Mouse (Mus musculus) hindbrain, embryonic 13.5 days (tissue): ENCODE measurements around the gene Pltp. TPM values are rescaled to one million over a fixed set of nuclear protein-coding genes. Genes with fewer than 3 reads are reported as not detected.
"Not testable (repeated sequence)": the region's sequence is repeated elsewhere in the genome, so short reads cannot be mapped to it uniquely, and the experiment has no call there.

Experiments used
- ATAC-seq: fragments of 200-750 bp; cut with Nextera tagmentation; 2 replicates; pipeline ENCODE4 v1.8.0; 2017; ENCODE audit warnings: moderate TSS enrichment; ENCODE audit not compliant: low FRiP score
- H3K27ac ChIP-seq: fragments of 300-500 bp; sonication (generic); 2 replicates; pipeline ENCODE4 v1.5.1; 2015; ENCODE audit warnings: inconsistent platforms, mild to moderate bottlenecking, moderate library complexity
- H3K27me3 ChIP-seq: fragments of 300-500 bp; sonication (generic); 2 replicates; pipeline ENCODE4 v1.6.1; 2015; ENCODE audit warnings: mild to moderate bottlenecking, inconsistent platforms
- H3K36me3 ChIP-seq: fragments of 300-500 bp; sonication (generic); 2 replicates; pipeline ENCODE4 v1.6.1; 2015; ENCODE audit warnings: mild to moderate bottlenecking, inconsistent platforms
- H3K4me1 ChIP-seq: fragments of 300-500 bp; sonication (generic); replicated peaks from 2 replicates; pipeline ENCODE4 v1.6.1; 2015; ENCODE audit warnings: inconsistent platforms
- H3K4me2 ChIP-seq: fragments of 300-500 bp; sonication (generic); 2 replicates; pipeline ENCODE4 v1.6.1; 2015; ENCODE audit warnings: inconsistent platforms, mild to moderate bottlenecking, moderate library complexity
- H3K4me3 ChIP-seq: fragments of 300-500 bp; sonication (generic); 2 replicates; pipeline ENCODE4 v1.5.1; 2015; ENCODE audit warnings: mild to moderate bottlenecking, inconsistent platforms
- H3K9ac ChIP-seq: fragments of 300-500 bp; sonication (generic); 2 replicates; pipeline ENCODE4 v1.6.1; 2015; ENCODE audit warnings: mild to moderate bottlenecking, inconsistent platforms
- H3K9me3 ChIP-seq: fragments of 300-500 bp; sonication (generic); 2 replicates; pipeline ENCODE4 v1.6.1; 2016; ENCODE audit warnings: inconsistent platforms
- WGBS: fragments of 180-500 bp; shearing (Covaris S2); methylation state at CpG from one replicate; pipeline ENCODE4 v1.1.7; 2015; 5-methylcytosine and 5-hydroxymethylcytosine counted together
- polyA plus RNA-seq: library from polyadenylated mRNA; unstranded; fragments of >200 nt; fragmentation: Nextera tagmentation; extraction: Ambion mirVana; gene quantifications from 2 replicates; pipeline ENCODE4 v1.2.1, GENCODE M21; 2015

Gene Pltp
- polyA plus RNA-seq, 1 experiment from 2014 or later, result 127 TPM

GRCm38 (mm10) chr2:164891056-164891834, 33.7 kb upstream of the Pltp start:
- Histone ChIP-seq H3K4me1 (no peaks in the 10 kb centered on the region), H3K27me3 (no peaks in the 10 kb centered on the region), H3K9ac (no peak overlapping the region), H3K4me2 (no peak overlapping the region), H3K36me3 (peaks cover 100% of the 10 kb centered on the region), H3K4me3 (no peak overlapping the region), H3K27ac (no peak overlapping the region), H3K9me3 (no peaks in the 10 kb centered on the region)
- WGBS, result 87% methylated on average over 13 of the region's 13 CpGs
- no peak for ATAC-seq

GRCm38 (mm10) chr2:164890411-164891049, 33.0 kb upstream of the Pltp start:
- Histone ChIP-seq H3K4me3 (no peak overlapping the region), H3K36me3 (peaks cover 100% of the 10 kb centered on the region), H3K27me3 (no peaks in the 10 kb centered on the region), H3K9me3 (no peaks in the 10 kb centered on the region), H3K27ac (no peak overlapping the region), H3K4me1 (peaks cover 5% of the 10 kb centered on the region), H3K9ac (no peak overlapping the region), H3K4me2 (no peak overlapping the region)
- WGBS, result 93% methylated on average over 24 of the region's 24 CpGs
- no peak for ATAC-seq

GRCm38 (mm10) chr2:164889960-164890359, 32.4 kb upstream of the Pltp start:
- no peak overlapping the region for H3K4me3 ChIP-seq
- H3K27ac ChIP-seq, result no peak overlapping the region
- H3K4me2 ChIP-seq, result no peak overlapping the region
- no peak overlapping the region for H3K9ac ChIP-seq
- WGBS, result 87% methylated on average over 2 of the region's 2 CpGs
- no peak for ATAC-seq
- no peaks in the 10 kb centered on the region for H3K9me3 ChIP-seq
- H3K36me3 ChIP-seq, result peaks cover 100% of the 10 kb centered on the region
- peaks cover 5% of the 10 kb centered on the region for H3K4me1 ChIP-seq
- H3K27me3 ChIP-seq, result no peaks in the 10 kb centered on the region

- Histone ChIP-seq H3K9ac (no peak overlapping the region), H3K4me1 (peaks cover 5% of the 10 kb centered on the region), H3K4me3 (no peak overlapping the region), H3K27me3 (no peaks in the 10 kb centered on the region), H3K4me2 (no peak overlapping the region), H3K36me3 (peaks cover 99% of the 10 kb centered on the region), H3K27ac (no peak overlapping the region), H3K9me3 (no peaks in the 10 kb centered on the region)
- 89% methylated on average over 12 of the region's 12 CpGs for WGBS
- ATAC-seq, result no peak
These were observed 31.5 kb upstream of the Pltp start for GRCm38 (mm10) chr2:164888996-164889395.

GRCm38 (mm10) chr2:164886617-164887016, 29.1 kb upstream of the Pltp start:
- H3K4me2 ChIP-seq, result no peak overlapping the region
- no peak for ATAC-seq
- 86% methylated on average over 10 of the region's 10 CpGs for WGBS
- peaks cover 84% of the 10 kb centered on the region for H3K36me3 ChIP-seq
- H3K9ac ChIP-seq, result 0 out of 2 replicates have a peak overlapping the region, but pooled peaks have one; percentile 19
- H3K27me3 ChIP-seq, result no peaks in the 10 kb centered on the region
- H3K27ac ChIP-seq, result 0 out of 2 replicates have a peak overlapping the region, but pooled peaks have one; percentile 26
- no peak overlapping the region for H3K4me3 ChIP-seq
- H3K4me1 ChIP-seq, result peaks cover 12% of the 10 kb centered on the region
- H3K9me3 ChIP-seq, result no peaks in the 10 kb centered on the region

GRCm38 (mm10) chr2:164885788-164886187, 28.3 kb upstream of the Pltp start:
- Histone ChIP-seq H3K4me2 (no peak overlapping the region), H3K27me3 (no peaks in the 10 kb centered on the region), H3K9me3 (no peaks in the 10 kb centered on the region), H3K4me3 (no peak overlapping the region), H3K36me3 (peaks cover 76% of the 10 kb centered on the region), H3K4me1 (peaks cover 15% of the 10 kb centered on the region), H3K27ac (peak overlapping the region; percentile 26; the same call in 1 of the 2 replicates), H3K9ac (peak overlapping the region; percentile 29; the same call in 1 of the 2 replicates)
- 67% methylated on average over 7 of the region's 7 CpGs for WGBS
- no peak for ATAC-seq

GRCm38 (mm10) chr2:164882619-164883018, 25.1 kb upstream of the Pltp start:
- Histone ChIP-seq H3K9me3 (no peaks in the 10 kb centered on the region), H3K9ac (no peak overlapping the region), H3K4me1 (peaks cover 32% of the 10 kb centered on the region), H3K36me3 (peaks cover 44% of the 10 kb centered on the region), H3K4me2 (no peak overlapping the region), H3K27ac (peak overlapping the region; percentile 61; the same call in 1 of the 2 replicates), H3K4me3 (no peak overlapping the region), H3K27me3 (no peaks in the 10 kb centered on the region)
- WGBS, result 28% methylated on average over 9 of the region's 9 CpGs
- no peak for ATAC-seq

- no peaks in the 10 kb centered on the region for H3K9me3 ChIP-seq
- peak overlapping the region; percentile 98 for H3K4me2 ChIP-seq
- peaks cover 15% of the 10 kb centered on the region for H3K36me3 ChIP-seq
- ATAC-seq, result peak; percentile 89
- WGBS, result under 1% methylated on average over 61 of the region's 72 CpGs
- H3K27me3 ChIP-seq, result no peaks in the 10 kb centered on the region
- H3K27ac ChIP-seq, result peak overlapping the region; percentile 100
- H3K4me1 ChIP-seq, result peaks cover 34% of the 10 kb centered on the region
- H3K9ac ChIP-seq, result peak overlapping the region; percentile 100
- H3K4me3 ChIP-seq, result peak overlapping the region; percentile 81
These were observed 22.2 kb upstream of the Pltp start for GRCm38 (mm10) chr2:164879568-164880277.

- H3K27ac ChIP-seq, result peak within 1 kb of the TSS; percentile 100
- peak within 1 kb of the TSS; percentile 100 for H3K9ac ChIP-seq
- H3K4me2 ChIP-seq, result peak within 1 kb of the TSS; percentile 98
- peak within 1 kb of the TSS; percentile 81 for H3K4me3 ChIP-seq
- ATAC-seq, result peak; percentile 87
- WGBS, result under 1% methylated on average over 34 of the region's 40 CpGs
- no peaks in the 10 kb centered on the region for H3K9me3 ChIP-seq
- no peaks in the 10 kb centered on the region for H3K27me3 ChIP-seq
- peaks cover 37% of the 10 kb centered on the region for H3K4me1 ChIP-seq
- H3K36me3 ChIP-seq, result peaks cover 11% of the 10 kb centered on the region
These were observed 21.7 kb upstream of the Pltp start, which contains the start of gene Pcif1 for GRCm38 (mm10) chr2:164879228-164879567. Gene Pcif1, plus strand, starts transcription at chr2:164879304.

- peak overlapping the region; percentile 100 for H3K9ac ChIP-seq
- no peaks in the 10 kb centered on the region for H3K27me3 ChIP-seq
- H3K36me3 ChIP-seq, result peaks cover 6% of the 10 kb centered on the region
- peak overlapping the region; percentile 98 for H3K4me2 ChIP-seq
- H3K4me1 ChIP-seq, result peaks cover 39% of the 10 kb centered on the region
- peak; percentile 68 for ATAC-seq
- H3K4me3 ChIP-seq, result peak overlapping the region; percentile 81
- no peaks in the 10 kb centered on the region for H3K9me3 ChIP-seq
- peak overlapping the region; percentile 100 for H3K27ac ChIP-seq
- 1% methylated on average over 28 of the region's 28 CpGs for WGBS
These were observed 21.2 kb upstream of the Pltp start for GRCm38 (mm10) chr2:164878509-164879227.

- WGBS, result 72% methylated on average over 11 of the region's 11 CpGs
- H3K4me3 ChIP-seq, result peak overlapping the region; percentile 81
These were observed 20.1 kb upstream of the Pltp start for GRCm38 (mm10) chr2:164877376-164878215.

More at GRCm38 (mm10) chr2:164877376-164878215, 20.1 kb upstream of the Pltp start:
- H3K27me3 ChIP-seq, H3K9ac ChIP-seq, ATAC-seq, H3K9me3 ChIP-seq, H3K36me3 ChIP-seq: not testable (repeated sequence)
- Histone ChIP-seq H3K4me2 (peak overlapping the region; percentile 98), H3K4me1 (peaks cover 34% of the 10 kb centered on the region), H3K27ac (peak overlapping the region; percentile 100; the same call in 1 of the 2 replicates)
